Mouse (Mus musculus) ES-Bruce4 (cell line): ENCODE data around the gene Sestd1. TPM values are rescaled to one million over a fixed set of nuclear protein-coding genes. Genes with fewer than 3 reads are reported as not detected.

Experiments
- H3K27ac ChIP-seq: 2 replicates; pipeline ENCODE4 v1.5.1; 2012; ENCODE audit warnings: low read length, inconsistent platforms; ENCODE audit not compliant: insufficient read depth
- H3K27me3 ChIP-seq: 2 replicates; pipeline ENCODE4 v1.6.1; 2012; ENCODE audit warnings: mild to moderate bottlenecking, low read length, inconsistent platforms; ENCODE audit not compliant: control insufficient read depth, poor library complexity, insufficient read depth, severe bottlenecking
- H3K36me3 ChIP-seq: 2 replicates; pipeline ENCODE4 v1.6.1; 2012; ENCODE audit warnings: inconsistent platforms, mild to moderate bottlenecking, low read length, moderate library complexity; ENCODE audit not compliant: control insufficient read depth, poor library complexity, insufficient read depth, severe bottlenecking
- H3K4me1 ChIP-seq: one replicate; pipeline ENCODE4 v1.8.1; 2011; ENCODE audit warnings: low read length; ENCODE audit not compliant: control insufficient read depth, insufficient read depth
- H3K4me3 ChIP-seq: 2 replicates; pipeline ENCODE4 v1.5.1; 2011; ENCODE audit warnings: low read depth, mild to moderate bottlenecking, low read length
- H3K9ac ChIP-seq: 2 replicates; pipeline ENCODE4 v1.6.1; 2012; ENCODE audit warnings: low read depth, mild to moderate bottlenecking, inconsistent platforms; ENCODE audit not compliant: poor library complexity, severe bottlenecking
- H3K9me3 ChIP-seq: replicated peaks from 2 replicates; pipeline ENCODE4 v1.6.1; 2012; ENCODE audit warnings: mild to moderate bottlenecking, low read length, inconsistent platforms; ENCODE audit not compliant: control insufficient read depth, poor library complexity, insufficient read depth, severe bottlenecking
- CTCF ChIP-seq: IDR thresholded peaks from one replicate; pipeline ENCODE4 v1.8.1; 2011; ENCODE audit warnings: low read depth, low read length
- EP300 ChIP-seq: IDR thresholded peaks from 2 replicates; pipeline ENCODE4 v1.6.1; 2011; ENCODE audit warnings: low read depth, low read length; ENCODE audit not compliant: insufficient read depth
- POLR2A ChIP-seq: IDR thresholded peaks from one replicate; pipeline ENCODE4 v1.8.1; 2011; ENCODE audit warnings: low read length; ENCODE audit not compliant: insufficient read depth
- polyA plus RNA-seq: library from polyadenylated mRNA; stranded (reverse); fragments of >200 nt; gene quantifications from 2 replicates; pipeline ENCODE4 v1.2.4, GENCODE M21; 2011; ENCODE audit warnings: low read depth; ENCODE audit not compliant: missing spikeins, insufficient read depth, insufficient read length

The Sestd1 gene
- polyA plus RNA-seq, 1 experiment, result 27.2 TPM

GRCm38 (mm10) chr2:77275851-77276250 lies 4.5 kb downstream of the Sestd1 start:
- Histone ChIP-seq H3K9me3 (no peaks in the 10 kb centered on the region), H3K36me3 (no peaks in the 10 kb centered on the region), H3K9ac (no peak overlapping the region), H3K4me1 (peaks cover 2% of the 10 kb centered on the region), H3K27me3 (no peaks in the 10 kb centered on the region), H3K27ac (no peak overlapping the region), H3K4me3 (no peak overlapping the region)
- TF ChIP-seq EP300 (no peak), POLR2A (no peak), CTCF (no peak)

GRCm38 (mm10) chr2:77274976-77275641 lies 5.3 kb downstream of the Sestd1 start:
- Histone ChIP-seq H3K4me1 (peaks cover 2% of the 10 kb centered on the region), H3K9ac (no peak overlapping the region), H3K36me3 (no peaks in the 10 kb centered on the region), H3K9me3 (no peaks in the 10 kb centered on the region), H3K27me3 (no peaks in the 10 kb centered on the region), H3K27ac (no peak overlapping the region), H3K4me3 (no peak overlapping the region)
- no peak for TF ChIP-seq EP300
- no peak for TF ChIP-seq CTCF
- TF ChIP-seq POLR2A, result no peak

DNA sequence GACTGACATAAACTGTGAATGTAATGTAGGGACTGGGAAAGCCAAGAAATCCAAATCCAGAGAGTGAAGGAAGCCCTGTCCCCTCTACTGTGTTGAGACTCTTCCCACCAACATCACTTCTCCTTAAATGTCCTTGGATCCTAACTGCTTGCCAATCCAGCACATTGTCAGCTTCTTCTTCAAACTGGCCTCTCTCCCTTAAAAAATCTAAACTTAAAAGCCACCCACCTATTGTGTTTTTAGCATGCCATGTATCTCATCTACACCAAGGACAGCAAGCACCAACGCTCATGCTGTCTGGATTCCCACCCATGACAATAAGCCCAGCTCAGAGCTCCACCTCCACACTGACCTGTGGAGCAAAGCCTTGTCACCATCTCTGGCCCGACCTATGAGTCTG lies 7.4 kb downstream of the Sestd1 start:
- no peaks in the 10 kb centered on the region for H3K27me3 ChIP-seq
- TF ChIP-seq CTCF (no peak), POLR2A (no peak), EP300 (no peak)
- no peak overlapping the region for H3K4me3 ChIP-seq
- H3K27ac ChIP-seq, result no peak overlapping the region
- H3K36me3 ChIP-seq, result no peaks in the 10 kb centered on the region
- no peaks in the 10 kb centered on the region for H3K9me3 ChIP-seq
- H3K9ac ChIP-seq, result no peak overlapping the region
- H3K4me1 ChIP-seq, result peaks cover 5% of the 10 kb centered on the region

DNA sequence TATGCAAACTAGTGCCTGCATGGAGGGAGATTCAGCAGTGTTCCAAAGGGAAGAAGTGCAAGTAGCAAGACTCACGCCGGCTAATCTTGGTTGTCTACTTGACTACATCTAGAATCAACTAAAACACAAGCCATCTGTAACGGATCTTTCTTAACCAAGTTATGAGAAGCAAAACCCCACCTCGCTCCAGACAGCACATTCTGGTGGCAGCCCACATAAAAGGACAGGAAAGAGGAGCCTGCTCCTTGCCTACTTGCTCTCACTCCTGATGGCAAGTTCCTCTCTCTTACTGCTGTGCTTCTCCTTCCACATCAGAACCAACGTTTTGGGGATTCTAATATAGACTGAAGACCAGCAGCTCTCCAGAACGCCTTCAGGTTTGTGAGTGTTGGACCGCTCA lies 9.6 kb downstream of the Sestd1 start:
- H3K4me3 ChIP-seq, result no peak overlapping the region
- H3K9ac ChIP-seq, result no peak overlapping the region
- no peaks in the 10 kb centered on the region for H3K9me3 ChIP-seq
- H3K36me3 ChIP-seq, result no peaks in the 10 kb centered on the region
- no peaks in the 10 kb centered on the region for H3K27me3 ChIP-seq
- peaks cover 10% of the 10 kb centered on the region for H3K4me1 ChIP-seq
- no peak overlapping the region for H3K27ac ChIP-seq
- TF ChIP-seq CTCF (no peak), POLR2A (no peak), EP300 (no peak)

GRCm38 (mm10) chr2:77270136-77270535 lies 10.3 kb downstream of the Sestd1 start:
- H3K9me3 ChIP-seq, result no peaks in the 10 kb centered on the region
- no peak overlapping the region for H3K4me3 ChIP-seq
- H3K9ac ChIP-seq, result no peak overlapping the region
- no peaks in the 10 kb centered on the region for H3K27me3 ChIP-seq
- peaks cover 10% of the 10 kb centered on the region for H3K4me1 ChIP-seq
- no peaks in the 10 kb centered on the region for H3K36me3 ChIP-seq
- TF ChIP-seq EP300 (no peak), CTCF (no peak), POLR2A (no peak)
- no peak overlapping the region for H3K27ac ChIP-seq

DNA sequence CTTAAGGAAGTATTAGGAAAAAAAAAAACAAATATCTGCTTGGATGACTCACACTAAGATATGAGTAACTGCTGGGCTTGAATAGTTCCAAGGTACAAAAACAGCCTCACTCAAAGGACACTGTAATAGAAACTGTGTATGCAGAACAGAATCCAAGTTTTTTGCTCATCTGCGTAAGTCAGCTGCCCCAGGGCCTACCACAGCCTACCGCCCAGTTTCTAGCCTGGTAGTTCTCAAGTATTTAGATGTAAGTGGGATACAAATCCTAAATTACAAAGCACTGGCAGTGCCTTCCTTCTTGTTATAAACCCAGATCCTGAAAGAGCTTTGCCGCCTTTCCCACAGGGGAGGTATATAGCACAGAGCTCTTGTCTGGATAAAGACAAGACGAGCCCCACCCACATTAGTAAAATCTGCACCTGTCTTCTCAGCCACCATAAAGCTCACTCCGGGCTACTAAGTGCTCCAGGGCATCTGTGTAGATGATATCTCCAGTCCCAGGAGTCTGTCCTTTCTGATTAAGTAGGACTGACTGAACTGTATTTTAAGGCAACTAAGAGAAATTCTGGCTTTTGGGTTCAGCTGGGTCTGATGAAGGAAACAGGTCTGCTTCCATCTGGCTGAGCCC lies 11.7 kb downstream of the Sestd1 start:
- H3K27ac ChIP-seq, result no peak overlapping the region; the same call in 1 of the 2 replicates

More for the DNA sequence above, 11.7 kb downstream of the Sestd1 start:
- H3K4me3 ChIP-seq, result no peak overlapping the region
- no peaks in the 10 kb centered on the region for H3K27me3 ChIP-seq
- H3K9me3 ChIP-seq, result no peaks in the 10 kb centered on the region
- TF ChIP-seq POLR2A (no peak), EP300 (no peak), CTCF (no peak)
- H3K36me3 ChIP-seq, result no peaks in the 10 kb centered on the region
- peaks cover 10% of the 10 kb centered on the region for H3K4me1 ChIP-seq
- no peak overlapping the region for H3K9ac ChIP-seq
